Mouse (Mus musculus): ENCODE results near the gene Abcc4. TPM values are rescaled to one million over a fixed set of nuclear protein-coding genes. Genes with fewer than 3 reads are reported as not detected.

Gene Abcc4
- 1 to 10 TPM in 1 of 2 experiments, under 1 TPM in 1; 0.80 to 1.8 TPM for polyA plus RNA-seq (2012; fragmentation: generic; extraction: Trizol)

DNA sequence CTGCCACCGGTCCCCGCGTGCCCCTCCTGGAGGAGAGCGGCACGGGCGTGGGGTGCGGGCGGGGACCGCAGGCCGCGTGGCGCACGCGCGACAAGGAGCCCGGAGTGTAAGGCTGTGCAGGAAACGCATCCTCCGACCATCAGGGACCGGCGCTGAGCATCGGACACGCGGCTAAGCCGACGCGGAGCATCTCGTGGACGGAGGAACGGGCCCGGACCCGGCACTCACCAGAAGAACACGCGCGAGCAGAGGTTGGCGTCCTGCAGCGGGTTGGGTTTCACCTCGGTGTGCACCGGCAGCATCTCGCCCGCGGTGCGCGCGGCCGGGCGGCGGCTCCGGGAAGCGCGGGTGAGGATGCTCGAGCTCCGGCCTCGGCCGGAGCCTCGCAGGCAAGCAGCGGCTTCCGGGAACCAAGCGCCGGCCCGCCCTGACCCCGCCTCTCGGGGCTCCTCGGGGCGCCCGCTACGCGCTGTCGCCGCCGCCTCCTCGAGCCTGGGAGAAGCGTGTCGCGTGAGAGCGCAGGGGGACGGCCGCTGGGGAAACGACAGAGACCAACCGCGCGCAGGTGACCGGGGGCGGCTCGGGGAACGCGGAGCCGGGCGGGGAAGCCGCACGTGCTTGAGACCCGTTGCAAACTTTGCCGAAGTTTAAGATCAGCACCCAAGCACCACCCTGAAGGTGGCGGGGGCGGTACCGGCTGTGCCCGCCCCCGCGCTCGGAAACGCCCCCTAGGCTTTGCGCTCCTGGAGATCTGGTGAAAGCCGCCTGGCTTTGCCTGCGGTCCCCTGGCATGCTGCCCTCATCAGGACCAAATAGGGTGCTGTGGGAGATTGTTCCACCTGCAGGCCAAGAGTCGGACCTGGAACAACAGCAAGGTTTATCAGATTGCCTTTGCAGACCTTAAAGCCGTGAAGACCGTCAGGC, at the start of gene Abcc4:
TSS of gene Abcc4 (minus strand) at position 412 of the 924 bp plus-strand sequence.

Other genes with a start within 250 kb of the Abcc4 start
- gene Cldn10, start 81.7 kb upstream of the Abcc4 start, polyA plus RNA-seq (2012; fragmentation: generic; extraction: Trizol) = under 1 TPM in 1 of 2 experiments, not detected in 1; 0.05 TPM
- 10 to 100 TPM in 1 of 2 experiments, under 1 TPM in 1; 0.82 to 25.2 TPM for gene Dzip1, start 219.2 kb upstream of the Abcc4 start, polyA plus RNA-seq (2012; fragmentation: generic; extraction: Trizol)
- gene Dnajc3, start 231.8 kb upstream of the Abcc4 start, polyA plus RNA-seq (2012; fragmentation: generic; extraction: Trizol) = 1 to 10 TPM; 1.0 to 7.2 TPM